Mouse (Mus musculus): ENCODE measurements around the gene Kcng3.

DNA sequence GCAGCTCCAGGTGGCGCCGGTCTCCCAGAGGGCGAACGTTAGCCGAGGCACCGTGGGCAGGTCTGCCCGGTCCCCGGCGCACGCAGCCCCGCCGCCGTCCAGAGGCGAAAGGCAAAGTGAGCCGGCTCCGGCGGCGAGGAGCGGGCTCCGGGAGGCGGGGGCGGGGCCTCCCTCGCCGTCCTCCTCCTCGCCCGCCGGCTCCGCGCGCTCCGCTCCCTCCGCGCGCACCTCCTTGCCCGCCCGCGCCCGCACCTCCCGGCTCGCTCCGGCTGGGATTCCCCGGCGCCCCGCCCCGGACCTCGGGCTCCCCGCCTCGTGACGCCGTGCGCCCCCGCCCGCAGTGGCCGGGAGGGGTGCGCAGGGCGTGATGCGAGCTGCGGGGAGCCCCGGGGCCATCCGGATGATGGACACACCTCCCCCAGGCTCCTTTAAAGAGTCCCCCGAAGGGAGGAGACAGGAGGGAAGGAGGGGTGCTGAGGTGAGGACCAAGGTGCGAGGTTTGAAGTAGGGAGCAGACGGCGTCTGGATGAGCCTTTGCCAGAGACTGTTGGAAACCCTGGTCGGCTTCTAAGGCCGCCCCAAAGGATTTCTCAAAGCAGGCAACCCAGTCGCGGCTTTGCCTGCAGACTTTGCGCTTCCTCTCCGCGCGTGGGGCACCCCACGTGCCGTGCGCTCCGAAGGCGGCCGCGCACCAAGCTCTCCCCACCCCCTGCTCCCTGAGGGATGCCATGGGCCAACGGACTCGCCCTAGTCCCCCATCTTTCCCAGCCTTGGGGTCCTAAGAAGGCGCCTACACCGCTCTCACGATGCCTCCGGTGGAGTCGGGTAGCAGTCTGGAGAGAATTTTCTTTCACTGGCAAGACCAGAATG is at the start of gene Kcng3:
- no peak for TF ChIP-seq CTCF (IDR thresholded peaks at IDR 0.05; ENCODE audit: borderline replicate concordance, insufficient read depth, low read depth, low read length)
- TF ChIP-seq POLR2A (IDR thresholded peaks at IDR 0.05; ENCODE audit: borderline replicate concordance, insufficient read depth, low read length), result no peak
